Mouse (Mus musculus) embryonic fibroblast, embryonic 13.5 days (primary cell): ENCODE results near the gene Akr1b10.

Source experiments
- CTCF ChIP-seq: IDR thresholded peaks from 2 replicates; pipeline ENCODE4 v1.5.1; 2011; ENCODE audit warnings: mild to moderate bottlenecking, control low read depth, low read length, moderate library complexity, borderline replicate concordance; ENCODE audit not compliant: insufficient read depth
- POLR2A ChIP-seq: IDR thresholded peaks from 2 replicates; pipeline ENCODE4 v1.6.1; 2011; ENCODE audit warnings: low read depth, mild to moderate bottlenecking, control low read depth, low read length, moderate library complexity

GRCm38 (mm10) chr6:34399606-34400220 lies 15.7 kb downstream of the Akr1b10 start:
- TF ChIP-seq POLR2A = no peak
- no peak for TF ChIP-seq CTCF
